Mouse (Mus musculus) T-helper 17 cell (primary cell): ENCODE data around the gene Cdc123.

Experiments
- in situ Hi-C, 2 experiments: fragments of 300-600 bp; cut with MboI, MseI; formaldehyde crosslinking; loops; 1 replicate in 1 of 2; 2 replicates in 1 of 2; pipeline ENCODE4 v1.15.1; 2025; ENCODE audit warnings: high pct_unique_total_duplicates in 2 of 2

Gene Cdc123

GRCm38 (mm10) chr2:5805228-5805627 lies 39.7 kb downstream of the Cdc123 start:
- in situ Hi-C loops: no loop called here

DNA sequence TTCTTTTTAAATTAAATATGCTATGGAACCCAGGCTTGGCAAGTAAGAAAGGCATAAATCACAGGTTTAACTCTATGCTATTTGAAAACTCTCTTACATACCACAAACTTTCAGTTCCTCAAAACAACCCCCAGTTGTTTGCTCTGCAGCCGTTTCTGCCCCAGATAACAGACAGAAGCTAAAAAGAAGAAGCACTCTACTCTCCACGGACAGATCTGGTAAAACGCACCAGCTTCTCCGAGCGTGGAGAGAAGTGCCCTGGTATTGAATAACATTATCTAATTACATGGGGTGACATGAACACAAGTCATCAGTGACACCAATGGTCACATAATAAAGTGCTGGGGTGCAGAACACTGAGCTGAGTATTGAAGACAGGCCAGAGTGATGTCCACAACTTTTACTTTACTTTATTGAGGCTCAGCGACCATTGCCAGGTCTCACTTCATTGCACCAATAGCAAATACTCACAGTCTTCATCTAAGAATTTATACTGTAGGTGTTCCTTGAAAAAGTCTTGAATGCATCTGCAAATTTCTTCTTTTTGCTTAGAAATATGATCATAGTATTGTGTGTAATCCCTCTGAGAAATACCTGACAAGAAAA lies 40.4 kb downstream of the Cdc123 start:
- in situ Hi-C loops: no loop called here

GRCm38 (mm10) chr2:5801927-5802590 lies 42.9 kb downstream of the Cdc123 start:
- in situ Hi-C loops: no loop called here

DNA sequence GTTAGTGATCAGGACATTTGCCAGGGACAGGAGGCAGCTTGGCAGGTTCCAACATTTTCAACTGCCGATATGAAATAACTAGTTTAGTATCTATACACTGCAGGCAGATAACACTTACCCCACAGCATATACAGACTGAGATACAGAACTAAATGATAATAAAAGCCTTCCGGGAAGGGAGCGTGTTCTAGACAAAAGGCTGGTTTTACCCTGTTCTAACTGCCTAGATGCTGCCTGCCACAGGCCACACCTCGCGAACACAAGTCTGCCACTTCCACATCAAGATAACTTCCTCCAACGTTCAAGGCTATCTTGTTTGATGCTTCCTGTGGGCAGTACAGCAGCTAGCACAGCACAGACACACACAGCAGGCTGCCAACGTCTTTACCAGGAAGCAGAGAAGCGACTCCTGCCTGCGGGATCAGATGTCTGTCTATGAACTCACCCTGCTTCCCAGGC lies 43.8 kb downstream of the Cdc123 start:
- in situ Hi-C loops: no loop called here

GRCm38 (mm10) chr2:5797816-5798672 lies 46.9 kb downstream of the Cdc123 start:
- in situ Hi-C loops: no loop called here

DNA sequence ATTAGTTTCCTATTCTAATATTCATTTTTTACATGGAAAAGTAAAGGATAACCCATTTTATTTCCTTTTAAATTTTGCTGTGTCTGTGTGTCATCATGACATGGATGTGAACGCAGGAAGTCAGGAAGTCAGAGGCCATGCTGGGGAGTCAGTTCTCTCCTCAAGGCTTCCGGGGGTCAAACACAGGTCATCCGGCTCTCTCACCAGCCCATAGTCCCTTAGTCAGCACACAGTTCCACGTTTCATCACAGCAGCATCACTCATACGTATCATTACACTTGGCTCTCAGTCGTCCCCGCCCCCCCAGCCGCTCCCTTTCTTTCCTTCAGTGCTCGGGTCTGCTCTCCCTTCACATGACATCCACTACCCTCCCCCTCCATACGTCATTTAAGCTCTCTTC lies 51.2 kb downstream of the Cdc123 start:
- in situ Hi-C loops: no loop called here

DNA sequence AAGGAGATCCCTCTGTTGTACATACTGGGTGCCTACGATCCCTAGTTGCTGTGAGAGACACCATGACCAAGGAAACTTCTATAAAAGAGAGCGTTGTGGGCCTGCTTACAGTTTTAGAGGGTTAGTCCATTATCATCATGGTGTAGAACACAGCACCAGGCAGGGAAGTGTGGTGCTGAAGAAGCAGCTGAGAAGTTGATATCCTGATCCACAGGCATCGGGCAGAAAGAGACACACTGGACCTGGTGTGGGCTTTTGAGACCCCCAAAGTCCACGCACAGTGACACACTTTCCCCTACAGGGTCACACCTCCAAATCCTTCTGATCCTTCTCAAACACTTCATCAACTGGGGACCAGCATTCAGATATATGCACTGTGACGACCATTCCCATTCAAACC lies 52.9 kb downstream of the Cdc123 start:
- in situ Hi-C loops: no loop called here

GRCm38 (mm10) chr2:5789625-5790160 lies 55.3 kb downstream of the Cdc123 start:
- in situ Hi-C loops: no loop called here

DNA sequence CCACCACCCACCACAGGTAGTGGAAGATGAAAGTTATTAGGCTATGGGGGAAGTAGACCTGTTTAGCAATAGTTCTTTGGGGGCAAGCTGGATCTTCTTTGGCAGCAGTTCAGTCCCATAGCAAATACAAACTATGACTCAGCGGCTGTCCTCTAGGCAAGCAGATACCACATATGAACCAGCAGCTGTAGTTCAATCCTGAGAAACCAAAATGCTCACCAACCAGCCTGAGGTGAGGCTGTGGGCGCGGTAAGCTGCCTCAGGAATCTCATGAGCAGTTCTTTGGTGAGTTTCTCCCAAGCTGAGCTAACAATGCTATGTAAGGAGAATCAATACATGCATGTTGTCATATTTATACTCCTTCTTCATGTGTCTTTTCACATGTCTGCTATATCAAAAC lies 57.6 kb downstream of the Cdc123 start:
- in situ Hi-C loops: no loop called here

DNA sequence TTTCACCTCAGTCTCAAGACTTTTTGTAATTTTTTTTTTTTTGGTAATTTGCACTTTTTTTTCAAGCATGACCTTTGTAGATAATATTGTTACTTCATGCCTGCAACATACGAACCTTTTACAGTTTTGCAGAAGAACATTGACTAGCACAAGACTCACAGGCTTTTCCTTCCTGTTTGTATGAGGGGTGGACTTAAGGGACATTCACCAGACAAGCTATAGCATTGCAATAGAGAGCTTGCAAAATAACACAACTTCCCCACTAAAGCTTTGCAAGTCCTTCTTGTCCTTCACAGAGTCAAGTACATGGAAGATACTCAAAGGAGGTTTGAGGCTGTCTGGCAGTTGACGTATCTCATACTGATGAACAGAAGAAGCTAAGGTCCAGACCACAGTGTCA lies 72.5 kb downstream of the Cdc123 start:
- in situ Hi-C loops: no loop called here

DNA sequence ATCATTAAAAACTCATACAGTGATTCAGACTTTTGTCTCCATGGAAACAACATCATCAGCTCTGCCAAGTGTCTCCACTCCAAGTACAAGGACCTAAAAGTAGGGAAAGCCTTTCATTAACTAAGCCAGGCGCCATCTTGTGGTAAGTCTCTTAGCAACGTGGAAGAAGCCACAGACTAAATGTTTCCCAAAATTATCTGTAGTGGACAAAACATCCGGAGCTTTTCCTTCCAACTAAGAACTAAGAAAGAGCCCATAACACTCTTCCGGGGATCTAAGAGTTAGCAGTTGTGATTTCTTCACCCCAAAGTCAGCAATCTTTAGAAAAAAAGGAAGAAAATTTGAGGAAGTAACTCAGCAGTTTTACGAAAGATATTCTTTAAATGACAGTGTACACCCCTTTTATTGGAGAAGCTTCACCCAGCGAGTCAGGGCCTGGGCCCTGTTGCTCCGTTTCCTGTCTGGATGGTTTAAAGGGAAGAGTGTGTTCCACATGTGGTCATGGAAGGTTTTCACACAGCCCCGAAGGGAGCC lies 74.2 kb downstream of the Cdc123 start:
- in situ Hi-C loops: no loop called here

DNA sequence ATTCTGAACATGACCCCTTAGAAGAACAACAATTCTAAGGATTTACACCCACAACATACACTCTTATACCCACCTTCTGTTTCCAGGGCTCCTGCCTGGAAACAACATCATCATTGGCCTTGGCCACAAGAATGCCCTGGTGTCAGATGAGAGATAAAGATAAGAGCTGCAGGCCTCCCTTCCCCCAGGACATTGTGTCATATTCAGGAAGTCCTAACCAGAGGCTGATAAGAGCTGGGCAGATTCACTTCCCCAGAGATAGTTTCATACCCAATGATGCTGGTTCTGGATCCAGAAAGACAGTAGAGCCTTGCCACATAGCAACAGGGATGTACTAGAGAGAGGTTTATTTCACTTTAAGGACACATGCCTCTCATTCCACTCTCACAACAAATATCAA lies 75.3 kb downstream of the Cdc123 start:
- in situ Hi-C loops: no loop called here

DNA sequence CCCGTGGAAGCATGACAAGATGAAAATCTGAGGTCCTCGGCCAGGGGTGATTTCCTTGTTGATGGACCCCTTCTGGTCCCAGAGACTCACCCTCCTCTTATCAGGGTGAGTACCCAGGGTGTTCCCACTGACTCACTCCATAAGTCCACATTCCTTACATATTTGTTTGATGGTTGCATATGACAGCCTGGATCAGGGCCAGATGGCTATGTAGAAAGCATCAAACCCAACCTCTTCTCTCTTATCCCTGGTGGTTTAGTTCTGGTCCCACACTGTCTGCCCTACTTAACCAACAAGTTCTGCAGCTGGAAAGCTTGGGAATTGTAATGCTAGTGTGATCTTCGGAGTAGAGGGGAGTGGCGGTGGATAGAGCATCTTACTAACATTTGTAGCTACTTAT lies 76.0 kb downstream of the Cdc123 start:
- in situ Hi-C loops: no loop called here

GRCm38 (mm10) chr2:5762031-5762430 lies 82.9 kb downstream of the Cdc123 start:
- in situ Hi-C loops: no loop called here

- in situ Hi-C loops: no loop called here
Measured at GRCm38 (mm10) chr2:5760479-5761008, 84.4 kb downstream of the Cdc123 start.

GRCm38 (mm10) chr2:5758569-5758968 lies 86.4 kb downstream of the Cdc123 start:
- in situ Hi-C loops: no loop called here

DNA sequence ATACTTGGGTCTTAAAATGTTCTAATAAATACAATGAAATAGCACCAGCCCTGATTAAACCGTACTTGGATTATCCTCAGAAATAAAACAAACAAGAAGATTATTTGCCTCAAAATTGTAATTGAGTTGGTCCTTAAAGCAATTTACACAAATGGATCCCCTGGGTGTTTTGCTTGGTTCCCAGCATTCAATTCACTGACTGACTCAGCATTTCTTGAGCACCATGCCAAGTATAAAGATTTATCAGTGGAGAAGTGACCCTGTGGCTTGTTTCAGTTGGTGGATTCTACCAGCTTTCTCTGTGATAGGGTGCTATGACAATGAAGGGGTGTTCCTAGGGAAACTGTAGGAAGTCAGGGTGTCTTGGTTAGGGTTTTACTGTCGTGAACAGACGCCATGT lies 94.1 kb downstream of the Cdc123 start:
- in situ Hi-C loops: no loop called here

- in situ Hi-C loops: no loop called here
Measured at GRCm38 (mm10) chr2:5749210-5749609, 95.8 kb downstream of the Cdc123 start.

DNA sequence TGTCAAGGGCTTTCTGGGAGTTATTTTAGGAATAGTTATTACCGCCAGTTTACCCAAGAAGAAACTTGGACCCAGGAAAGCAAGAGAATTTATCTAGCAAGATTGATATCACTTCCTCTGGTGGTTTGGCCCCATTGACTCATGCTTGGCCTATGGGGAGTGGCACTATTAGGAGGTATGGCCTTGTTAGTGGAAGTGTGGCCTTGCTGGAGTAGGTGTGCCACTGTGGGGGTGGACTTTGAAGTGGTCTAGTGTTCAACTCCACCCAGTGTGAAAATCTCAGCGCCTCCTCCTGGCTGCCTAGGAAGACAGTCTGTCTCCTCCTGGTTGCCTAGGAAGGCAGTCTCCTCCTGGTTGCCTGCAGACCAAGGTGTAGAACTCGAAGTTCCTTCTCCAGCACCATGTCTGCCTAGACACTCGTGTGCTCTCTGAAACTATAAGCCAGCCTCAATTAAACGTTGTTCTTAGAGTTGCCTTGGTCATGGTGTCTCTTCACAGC lies 97.4 kb downstream of the Cdc123 start:
- in situ Hi-C loops: no loop called here

GRCm38 (mm10) chr2:5746529-5746928 lies 98.4 kb downstream of the Cdc123 start:
- in situ Hi-C loops: no loop called here
